Mouse (Mus musculus) cerebellum, postnatal 25 days (tissue): ENCODE results near the gene Tnfrsf26.
"Not testable (repeated sequence)": the region's sequence is repeated elsewhere in the genome, so short reads cannot be mapped to it uniquely, and the experiment has no call there.

ENCODE experiments used
- DNase-seq, 2 experiments: peaks; one replicate each; pipeline ENCODE4 v3.0.0; 2021; ENCODE audit warnings: mixed read lengths in 2 of 2

Gene Tnfrsf26

GRCm38 (mm10) chr7:143628540-143628939, at the start of gene Tnfrsf26:
Gene Tnfrsf26, minus strand, starts transcription at chr7:143628722.
- no peak for DNase-seq

GRCm38 (mm10) chr7:143666427-143667311, 38.1 kb upstream of the Tnfrsf26 start:
- DNase-seq: no peak

GRCm38 (mm10) chr7:143663470-143663869, 34.9 kb upstream of the Tnfrsf26 start:
- no peak for DNase-seq

- no peak for DNase-seq
Measured at GRCm38 (mm10) chr7:143660797-143661196, 32.3 kb upstream of the Tnfrsf26 start.

- DNase-seq: not testable (repeated sequence)
Measured at GRCm38 (mm10) chr7:143649769-143650346, 21.3 kb upstream of the Tnfrsf26 start.

GRCm38 (mm10) chr7:143649034-143649768, 20.7 kb upstream of the Tnfrsf26 start, which contains the start of gene Tnfrsf22:
Gene Tnfrsf22, minus strand, starts transcription at chr7:143649661.
- DNase-seq: peak; percentile 57 to 73

- DNase-seq: not testable (repeated sequence)
Measured at GRCm38 (mm10) chr7:143643949-143644348, 15.4 kb upstream of the Tnfrsf26 start.

- no peak for DNase-seq
Measured at GRCm38 (mm10) chr7:143636674-143637073, 8.2 kb upstream of the Tnfrsf26 start.

GRCm38 (mm10) chr7:143631503-143631902, 3.0 kb upstream of the Tnfrsf26 start:
- no peak for DNase-seq

- no peak for DNase-seq
Measured at GRCm38 (mm10) chr7:143629501-143629900, 979 bp upstream of the Tnfrsf26 start.

- DNase-seq: no peak
Measured at GRCm38 (mm10) chr7:143627555-143628286, 801 bp downstream of the Tnfrsf26 start.

- no peak for DNase-seq
Measured at GRCm38 (mm10) chr7:143626178-143626577, 2.3 kb downstream of the Tnfrsf26 start.

GRCm38 (mm10) chr7:143625151-143625550, 3.4 kb downstream of the Tnfrsf26 start:
- DNase-seq: no peak

GRCm38 (mm10) chr7:143624561-143624960, 4.0 kb downstream of the Tnfrsf26 start:
- DNase-seq: no peak

GRCm38 (mm10) chr7:143620951-143621350, 7.6 kb downstream of the Tnfrsf26 start:
- DNase-seq: no peak

GRCm38 (mm10) chr7:143614404-143615135, 14.0 kb downstream of the Tnfrsf26 start:
- DNase-seq: no peak

- DNase-seq: no peak
Measured at GRCm38 (mm10) chr7:143612215-143612614, 16.3 kb downstream of the Tnfrsf26 start.

- DNase-seq: no peak
Measured at GRCm38 (mm10) chr7:143605321-143605720, 23.2 kb downstream of the Tnfrsf26 start.

GRCm38 (mm10) chr7:143604889-143605288, 23.6 kb downstream of the Tnfrsf26 start:
- no peak for DNase-seq

- no peak for DNase-seq
Measured at GRCm38 (mm10) chr7:143601705-143602104, 26.8 kb downstream of the Tnfrsf26 start.

- DNase-seq: no peak
Measured at GRCm38 (mm10) chr7:143600231-143600740, 28.2 kb downstream of the Tnfrsf26 start.
